Mouse (Mus musculus): ENCODE data around the gene Mgat4e. TPM values are rescaled to one million over a fixed set of nuclear protein-coding genes. Genes with fewer than 3 reads are reported as not detected.

Gene Mgat4e
- polyA plus RNA-seq, 1 experiment = not detected

DNA sequence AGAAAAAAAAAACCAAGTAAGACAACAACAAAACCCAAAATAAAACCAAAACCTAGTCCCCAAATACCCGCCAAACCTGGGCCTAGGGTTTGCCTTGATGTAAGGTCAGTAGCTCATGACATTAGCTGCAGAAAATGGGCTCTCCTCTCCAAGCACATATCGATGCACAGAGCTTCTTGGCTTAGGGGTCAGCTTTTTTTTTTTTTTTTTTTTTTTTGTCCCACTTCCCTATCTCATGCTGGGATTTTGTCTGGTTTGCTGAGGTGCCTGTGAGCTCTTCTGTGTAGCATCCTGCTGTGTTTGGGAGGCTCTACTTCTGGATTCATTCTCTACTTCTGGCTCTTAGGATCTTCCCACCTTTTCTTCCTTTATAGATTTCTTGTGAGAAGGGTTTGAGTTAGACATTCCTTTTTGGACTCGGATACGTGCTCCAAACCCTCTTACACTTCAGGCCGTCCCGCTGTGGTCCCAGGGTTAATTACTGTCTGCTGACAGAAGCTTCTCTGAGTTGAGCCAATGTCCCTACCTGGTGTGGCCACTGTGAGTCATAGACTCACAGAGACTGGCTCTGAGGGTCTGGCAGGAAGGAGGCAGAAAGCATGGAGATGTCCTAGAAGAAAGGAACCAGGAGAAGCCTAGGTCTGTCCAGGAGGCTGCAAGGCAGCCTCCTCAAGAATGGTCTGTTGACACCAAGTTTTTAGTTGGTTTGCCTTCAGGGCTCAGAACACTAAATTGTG, 28.1 kb upstream of the Mgat4e start:
- Histone ChIP-seq H3K27me3 (ENCODE audit: control insufficient read depth, insufficient read depth, low read length) (no peaks in the 10 kb centered on the region), H3K4me1 (ENCODE audit: control insufficient read depth, insufficient read depth, insufficient read length) (no peaks in the 10 kb centered on the region), H3K4me3 (ENCODE audit: extremely low read depth, insufficient read depth, insufficient read length) (no peak overlapping the region), H3K27ac (ENCODE audit: insufficient read depth, low read length) (no peak overlapping the region), H3K36me3 (ENCODE audit: control insufficient read depth, insufficient read depth, low read length) (no peaks in the 10 kb centered on the region)
- TF ChIP-seq CTCF (IDR thresholded peaks at IDR 0.05; ENCODE audit: extremely low read depth, insufficient read depth, insufficient read length, insufficient replicate concordance) (no peak), POLR2A (IDR thresholded peaks at IDR 0.05; ENCODE audit: low read depth, low read length) (no peak)
- no peak for DNase-seq (ENCODE audit: low read depth in 1 of 2, low spot score in 2 of 2)
- WGBS = 92% methylated on average over 6 of the region's 6 CpGs

DNA sequence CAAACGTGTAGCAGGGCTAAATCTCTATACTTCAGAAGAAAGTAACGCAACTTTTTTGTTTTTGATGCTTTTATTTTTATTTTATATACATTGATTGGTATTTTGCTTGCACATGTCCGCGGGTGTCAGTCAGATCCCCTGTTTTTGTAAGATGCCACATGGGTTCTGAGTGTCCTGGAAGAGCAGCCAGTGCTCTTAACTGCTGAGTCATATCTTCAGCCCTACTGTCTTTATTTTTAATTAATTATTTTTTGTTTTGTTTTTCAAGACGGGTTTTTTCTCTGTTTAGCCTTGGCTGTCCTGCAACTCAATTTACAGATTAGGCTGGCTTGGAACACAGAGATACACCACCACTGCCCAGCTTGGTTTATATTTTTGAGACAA, 24.4 kb upstream of the Mgat4e start:
- no peak for DNase-seq (ENCODE audit: low read depth in 1 of 2, low spot score in 2 of 2)
- no peak for TF ChIP-seq CTCF (IDR thresholded peaks at IDR 0.05; ENCODE audit: extremely low read depth, insufficient read depth, insufficient read length, insufficient replicate concordance)
- no peak for TF ChIP-seq POLR2A (IDR thresholded peaks at IDR 0.05; ENCODE audit: low read depth, low read length)
- H3K27ac ChIP-seq (ENCODE audit: insufficient read depth, low read length) = no peak overlapping the region
- no peak overlapping the region for H3K4me3 ChIP-seq (ENCODE audit: extremely low read depth, insufficient read depth, insufficient read length)
- no peaks in the 10 kb centered on the region for H3K27me3 ChIP-seq (ENCODE audit: control insufficient read depth, insufficient read depth, low read length)
- H3K4me1 ChIP-seq (ENCODE audit: control insufficient read depth, insufficient read depth, insufficient read length) = no peaks in the 10 kb centered on the region
- WGBS = 74% methylated on average over 5 of the region's 5 CpGs
- H3K36me3 ChIP-seq (ENCODE audit: control insufficient read depth, insufficient read depth, low read length) = no peaks in the 10 kb centered on the region

DNA sequence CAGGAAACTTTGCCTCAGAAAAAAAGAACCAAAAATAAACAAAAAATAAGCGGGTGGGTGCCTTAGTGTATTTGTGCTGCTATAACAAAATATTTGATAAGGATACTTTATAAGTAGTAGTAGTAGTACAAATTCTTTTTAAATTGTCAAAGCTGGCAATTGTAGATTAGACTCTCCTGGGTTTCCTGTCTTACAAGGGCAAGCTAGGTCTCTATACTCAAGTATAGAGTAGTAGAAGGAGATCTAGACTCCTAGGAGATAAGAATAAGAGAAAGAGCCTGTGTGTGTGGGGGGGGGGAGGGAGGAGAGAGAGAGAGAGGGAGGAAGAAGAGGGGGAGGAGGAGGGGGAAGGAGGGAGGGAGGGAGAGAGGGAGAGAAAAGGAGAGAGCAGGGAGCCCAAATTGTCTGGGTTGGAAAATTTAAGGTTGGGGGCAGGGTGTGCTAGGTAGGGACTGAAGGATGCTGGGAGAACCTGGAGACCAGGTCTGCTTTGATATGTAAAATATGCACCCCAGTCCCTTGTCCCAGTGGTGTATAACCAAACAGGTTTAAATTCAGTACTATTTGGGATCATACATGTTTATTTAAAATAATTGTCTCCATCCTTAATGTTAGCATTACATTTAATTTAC, 23.9 kb upstream of the Mgat4e start:
- H3K27ac ChIP-seq (ENCODE audit: insufficient read depth, low read length) = no peak overlapping the region
- H3K4me1 ChIP-seq (ENCODE audit: control insufficient read depth, insufficient read depth, insufficient read length) = no peaks in the 10 kb centered on the region
- DNase-seq (ENCODE audit: low read depth in 1 of 2, low spot score in 2 of 2) = no peak
- WGBS = 71% methylated on average over 1 of the region's 1 CpGs
- H3K36me3 ChIP-seq (ENCODE audit: control insufficient read depth, insufficient read depth, low read length) = no peaks in the 10 kb centered on the region
- TF ChIP-seq POLR2A (IDR thresholded peaks at IDR 0.05; ENCODE audit: low read depth, low read length) = no peak
- no peak for TF ChIP-seq CTCF (IDR thresholded peaks at IDR 0.05; ENCODE audit: extremely low read depth, insufficient read depth, insufficient read length, insufficient replicate concordance)
- H3K4me3 ChIP-seq (ENCODE audit: extremely low read depth, insufficient read depth, insufficient read length) = no peak overlapping the region
- H3K27me3 ChIP-seq (ENCODE audit: control insufficient read depth, insufficient read depth, low read length) = no peaks in the 10 kb centered on the region

DNA sequence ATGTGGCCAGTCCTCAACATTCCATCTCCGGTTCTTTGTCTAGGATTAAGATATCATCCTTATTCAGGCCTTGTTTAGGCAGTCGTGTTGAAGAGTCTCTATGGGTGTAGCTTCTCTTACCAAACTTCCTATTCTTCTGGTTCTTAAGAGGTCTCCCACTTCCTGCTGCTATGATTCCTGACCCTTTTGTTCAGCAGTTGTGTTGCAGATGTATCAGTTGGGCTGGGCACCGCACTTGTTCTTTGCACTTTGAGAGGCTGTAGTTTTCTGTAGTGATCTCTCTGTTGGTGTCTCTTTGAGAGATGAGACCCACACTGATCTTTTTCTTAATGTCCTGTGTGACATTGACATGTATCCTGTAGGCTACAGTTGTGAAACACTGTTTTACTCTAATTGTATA, 21.1 kb upstream of the Mgat4e start:
- TF ChIP-seq POLR2A (IDR thresholded peaks at IDR 0.05; ENCODE audit: low read depth, low read length) (no peak), CTCF (IDR thresholded peaks at IDR 0.05; ENCODE audit: extremely low read depth, insufficient read depth, insufficient read length, insufficient replicate concordance) (no peak)
- Histone ChIP-seq H3K4me3 (ENCODE audit: extremely low read depth, insufficient read depth, insufficient read length) (no peak overlapping the region), H3K36me3 (ENCODE audit: control insufficient read depth, insufficient read depth, low read length) (no peaks in the 10 kb centered on the region), H3K27me3 (ENCODE audit: control insufficient read depth, insufficient read depth, low read length) (no peaks in the 10 kb centered on the region), H3K4me1 (ENCODE audit: control insufficient read depth, insufficient read depth, insufficient read length) (no peaks in the 10 kb centered on the region), H3K27ac (ENCODE audit: insufficient read depth, low read length) (no peak overlapping the region)
- 65% methylated on average over 3 of the region's 3 CpGs for WGBS
- DNase-seq (ENCODE audit: low read depth in 1 of 2, low spot score in 2 of 2) = no peak

DNA sequence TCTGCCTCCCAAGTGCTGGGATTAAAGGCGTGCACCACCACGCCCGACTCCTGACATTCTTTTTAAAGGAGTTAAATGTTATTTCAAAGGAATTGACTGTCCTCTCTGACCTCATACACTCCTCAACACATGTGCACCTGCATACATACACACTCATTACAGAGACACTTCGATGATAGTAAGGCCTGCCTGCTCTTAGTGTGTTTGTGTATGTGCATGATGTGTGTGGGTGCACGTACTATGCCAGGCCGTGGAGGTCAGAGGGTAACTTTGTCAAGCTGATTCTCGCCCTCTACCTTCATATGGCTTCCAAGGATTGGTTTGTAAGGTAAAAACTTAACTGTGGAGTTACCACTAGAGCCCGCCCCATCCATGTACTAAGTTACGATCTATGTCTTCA, 20.7 kb upstream of the Mgat4e start:
- Histone ChIP-seq H3K4me3 (ENCODE audit: extremely low read depth, insufficient read depth, insufficient read length) (no peak overlapping the region), H3K36me3 (ENCODE audit: control insufficient read depth, insufficient read depth, low read length) (no peaks in the 10 kb centered on the region), H3K27me3 (ENCODE audit: control insufficient read depth, insufficient read depth, low read length) (no peaks in the 10 kb centered on the region), H3K4me1 (ENCODE audit: control insufficient read depth, insufficient read depth, insufficient read length) (no peaks in the 10 kb centered on the region), H3K27ac (ENCODE audit: insufficient read depth, low read length) (no peak overlapping the region)
- TF ChIP-seq POLR2A (IDR thresholded peaks at IDR 0.05; ENCODE audit: low read depth, low read length) (no peak), CTCF (IDR thresholded peaks at IDR 0.05; ENCODE audit: extremely low read depth, insufficient read depth, insufficient read length, insufficient replicate concordance) (no peak)
- WGBS = 98% methylated on average over 9 of the region's 9 CpGs
- no peak for DNase-seq (ENCODE audit: low read depth in 1 of 2, low spot score in 2 of 2)

DNA sequence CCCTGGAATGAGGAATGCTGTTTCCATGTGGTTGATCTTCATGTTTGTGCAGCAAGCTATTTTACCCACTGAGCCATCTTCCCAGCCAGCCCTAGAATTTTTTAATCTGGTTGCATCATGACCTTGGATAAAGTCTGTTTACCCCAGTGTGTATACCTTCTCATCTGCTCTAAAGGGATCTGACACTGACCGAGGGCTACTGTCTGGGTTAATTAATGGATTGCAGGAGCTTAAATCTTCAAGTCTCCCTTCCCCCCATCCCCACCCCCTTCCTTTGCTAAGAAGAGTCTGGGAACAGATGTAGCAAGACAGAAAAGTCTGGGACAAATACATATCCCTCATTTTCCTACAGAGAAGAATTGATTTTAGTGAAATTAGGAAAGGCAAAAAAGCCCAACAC, 18.0 kb upstream of the Mgat4e start:
- Histone ChIP-seq H3K4me3 (ENCODE audit: extremely low read depth, insufficient read depth, insufficient read length) (no peak overlapping the region), H3K4me1 (ENCODE audit: control insufficient read depth, insufficient read depth, insufficient read length) (no peaks in the 10 kb centered on the region), H3K27ac (ENCODE audit: insufficient read depth, low read length) (no peak overlapping the region), H3K27me3 (ENCODE audit: control insufficient read depth, insufficient read depth, low read length) (no peaks in the 10 kb centered on the region), H3K36me3 (ENCODE audit: control insufficient read depth, insufficient read depth, low read length) (no peaks in the 10 kb centered on the region)
- no peak for DNase-seq (ENCODE audit: low read depth in 1 of 2, low spot score in 2 of 2)
- 84% methylated on average over 1 of the region's 1 CpGs for WGBS
- TF ChIP-seq CTCF (IDR thresholded peaks at IDR 0.05; ENCODE audit: extremely low read depth, insufficient read depth, insufficient read length, insufficient replicate concordance) (no peak), POLR2A (IDR thresholded peaks at IDR 0.05; ENCODE audit: low read depth, low read length) (no peak)

DNA sequence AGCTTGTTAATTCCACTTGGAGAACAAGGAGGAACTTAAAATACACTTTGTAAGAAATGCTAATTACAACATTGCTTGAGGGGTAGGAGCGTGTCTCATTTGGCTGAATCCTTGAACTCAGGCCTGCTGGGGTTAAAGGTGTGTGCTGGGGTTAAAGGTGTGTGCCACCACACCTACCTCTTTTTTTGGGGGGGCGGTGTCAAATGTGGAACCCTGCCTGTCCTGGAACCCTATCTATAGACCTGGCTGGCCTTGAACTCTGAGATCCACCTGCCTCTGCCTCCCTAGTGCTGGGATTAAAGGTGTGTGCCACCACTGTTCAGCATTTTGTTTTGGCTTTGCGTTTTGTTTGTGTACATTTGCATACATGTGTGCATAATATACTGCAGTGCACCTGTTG, 14.2 kb upstream of the Mgat4e start:
- 92% methylated on average over 3 of the region's 3 CpGs for WGBS
- Histone ChIP-seq H3K4me1 (ENCODE audit: control insufficient read depth, insufficient read depth, insufficient read length) (peaks cover 5% of the 10 kb centered on the region; the same call in 1 of the 2 replicates), H3K36me3 (ENCODE audit: control insufficient read depth, insufficient read depth, low read length) (no peaks in the 10 kb centered on the region), H3K27ac (ENCODE audit: insufficient read depth, low read length) (no peak overlapping the region), H3K4me3 (ENCODE audit: extremely low read depth, insufficient read depth, insufficient read length) (no peak overlapping the region), H3K27me3 (ENCODE audit: control insufficient read depth, insufficient read depth, low read length) (0 out of 2 replicates have a peak, but pooled peaks cover 2% of the 10 kb centered on the region)
- no peak for DNase-seq (ENCODE audit: low read depth in 1 of 2, low spot score in 2 of 2)
- TF ChIP-seq CTCF (IDR thresholded peaks at IDR 0.05; ENCODE audit: extremely low read depth, insufficient read depth, insufficient read length, insufficient replicate concordance) (no peak), POLR2A (IDR thresholded peaks at IDR 0.05; ENCODE audit: low read depth, low read length) (no peak)
